Mouse (Mus musculus) stomach, embryonic 15.5 days (tissue): ENCODE measurements around the gene Cyp4f13. TPM values are rescaled to one million over a fixed set of nuclear protein-coding genes. Genes with fewer than 3 reads are reported as not detected.
A peak's percentile ranks its signal among the peaks of the same experiment; 100 is the strongest.

ENCODE experiments used
- ATAC-seq: fragments of 200-750 bp; cut with Nextera tagmentation; 2 replicates; pipeline ENCODE4 v1.8.0; 2017; ENCODE audit warnings: low read depth, moderate number of reproducible peaks, moderate TSS enrichment; ENCODE audit not compliant: insufficient read depth, low FRiP score
- H3K27ac ChIP-seq: fragments of 300-500 bp; sonication (generic); 2 replicates; pipeline ENCODE4 v1.5.1; 2015; ENCODE audit warnings: mild to moderate bottlenecking, inconsistent platforms
- H3K27me3 ChIP-seq: fragments of 300-500 bp; sonication (generic); replicated peaks from 2 replicates; pipeline ENCODE4 v1.6.1; 2015; ENCODE audit warnings: inconsistent platforms
- H3K36me3 ChIP-seq: fragments of 300-500 bp; sonication (generic); 2 replicates; pipeline ENCODE4 v1.6.1; 2015; ENCODE audit warnings: inconsistent platforms
- H3K4me1 ChIP-seq: fragments of 300-500 bp; sonication (generic); 2 replicates; pipeline ENCODE4 v1.6.1; 2015; ENCODE audit warnings: inconsistent platforms
- H3K4me2 ChIP-seq: fragments of 300-500 bp; sonication (generic); 2 replicates; pipeline ENCODE4 v1.6.1; 2015; ENCODE audit warnings: mild to moderate bottlenecking, inconsistent platforms
- H3K4me3 ChIP-seq: fragments of 300-500 bp; sonication (generic); replicated peaks from 2 replicates; pipeline ENCODE4 v1.5.1; 2015; ENCODE audit warnings: inconsistent platforms
- H3K9ac ChIP-seq: fragments of 300-500 bp; sonication (generic); 2 replicates; pipeline ENCODE4 v1.6.1; 2015; ENCODE audit warnings: inconsistent platforms
- H3K9me3 ChIP-seq: fragments of 300-500 bp; sonication (generic); 2 replicates; pipeline ENCODE4 v1.6.1; 2016; ENCODE audit warnings: inconsistent platforms
- whole genome bisulfite sequencing: fragments of 180-500 bp; shearing (Covaris S2); methylation state at CpG from one replicate; pipeline ENCODE4 v1.1.7; 2015; 5-methylcytosine and 5-hydroxymethylcytosine counted together
- polyA plus RNA-seq: library from polyadenylated mRNA; unstranded; fragments of >200 nt; fragmentation: Nextera tagmentation; extraction: Ambion mirVana; gene quantifications from 2 replicates; pipeline ENCODE4 v1.2.1, GENCODE M21; 2015

The Cyp4f13 gene
- polyA plus RNA-seq, 1 experiment from 2014 or later, result 18.4 TPM

GRCm38 (mm10) chr17:32901751-32902525, 45.3 kb downstream of the Cyp4f13 start:
- no peak overlapping the region for H3K4me2 ChIP-seq
- no peaks in the 10 kb centered on the region for H3K9me3 ChIP-seq
- peaks cover 3% of the 10 kb centered on the region; the same call in 1 of the 2 replicates for H3K4me1 ChIP-seq
- H3K27me3 ChIP-seq, result no peaks in the 10 kb centered on the region
- ATAC-seq, result no peak
- WGBS, result 62% methylated on average over 1 of the region's 1 CpGs
- no peak overlapping the region for H3K27ac ChIP-seq
- H3K9ac ChIP-seq, result no peak overlapping the region
- no peak overlapping the region for H3K4me3 ChIP-seq
- H3K36me3 ChIP-seq, result no peaks in the 10 kb centered on the region

DNA sequence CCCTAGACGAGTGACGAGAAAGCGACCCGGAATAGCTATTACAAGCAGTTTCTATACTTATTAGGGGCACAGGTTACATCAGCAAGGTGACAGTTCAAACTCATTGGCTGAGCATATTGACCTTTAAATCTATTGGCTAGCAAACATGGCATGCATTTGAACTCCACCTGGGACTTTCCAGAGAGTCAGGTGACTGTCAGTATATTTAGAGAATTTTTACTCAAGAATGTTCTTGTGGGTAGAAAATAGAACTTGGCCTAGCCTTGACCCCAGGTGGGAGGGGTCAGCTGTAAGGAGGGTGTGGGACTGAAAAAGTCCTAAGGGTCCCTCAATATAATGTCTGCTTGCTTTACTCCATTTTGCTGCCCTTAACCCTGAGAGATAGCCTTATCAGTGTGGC, 51.8 kb downstream of the Cyp4f13 start:
- Histone ChIP-seq H3K27me3 (no peaks in the 10 kb centered on the region), H3K4me2 (no peak overlapping the region), H3K9me3 (no peaks in the 10 kb centered on the region), H3K9ac (no peak overlapping the region), H3K4me1 (peaks cover 4% of the 10 kb centered on the region), H3K4me3 (no peak overlapping the region), H3K27ac (no peak overlapping the region), H3K36me3 (no peaks in the 10 kb centered on the region)
- WGBS, result 76% methylated on average over 4 of the region's 4 CpGs
- ATAC-seq, result no peak

GRCm38 (mm10) chr17:32893901-32894300, 53.3 kb downstream of the Cyp4f13 start:
- H3K4me2 ChIP-seq, result no peak overlapping the region
- H3K9me3 ChIP-seq, result no peaks in the 10 kb centered on the region
- no peak overlapping the region for H3K27ac ChIP-seq
- H3K4me1 ChIP-seq, result peaks cover 9% of the 10 kb centered on the region
- no peak overlapping the region for H3K9ac ChIP-seq
- ATAC-seq, result no peak
- H3K4me3 ChIP-seq, result no peak overlapping the region
- no peaks in the 10 kb centered on the region for H3K36me3 ChIP-seq
- 83% methylated on average over 3 of the region's 3 CpGs for WGBS
- no peaks in the 10 kb centered on the region for H3K27me3 ChIP-seq

DNA sequence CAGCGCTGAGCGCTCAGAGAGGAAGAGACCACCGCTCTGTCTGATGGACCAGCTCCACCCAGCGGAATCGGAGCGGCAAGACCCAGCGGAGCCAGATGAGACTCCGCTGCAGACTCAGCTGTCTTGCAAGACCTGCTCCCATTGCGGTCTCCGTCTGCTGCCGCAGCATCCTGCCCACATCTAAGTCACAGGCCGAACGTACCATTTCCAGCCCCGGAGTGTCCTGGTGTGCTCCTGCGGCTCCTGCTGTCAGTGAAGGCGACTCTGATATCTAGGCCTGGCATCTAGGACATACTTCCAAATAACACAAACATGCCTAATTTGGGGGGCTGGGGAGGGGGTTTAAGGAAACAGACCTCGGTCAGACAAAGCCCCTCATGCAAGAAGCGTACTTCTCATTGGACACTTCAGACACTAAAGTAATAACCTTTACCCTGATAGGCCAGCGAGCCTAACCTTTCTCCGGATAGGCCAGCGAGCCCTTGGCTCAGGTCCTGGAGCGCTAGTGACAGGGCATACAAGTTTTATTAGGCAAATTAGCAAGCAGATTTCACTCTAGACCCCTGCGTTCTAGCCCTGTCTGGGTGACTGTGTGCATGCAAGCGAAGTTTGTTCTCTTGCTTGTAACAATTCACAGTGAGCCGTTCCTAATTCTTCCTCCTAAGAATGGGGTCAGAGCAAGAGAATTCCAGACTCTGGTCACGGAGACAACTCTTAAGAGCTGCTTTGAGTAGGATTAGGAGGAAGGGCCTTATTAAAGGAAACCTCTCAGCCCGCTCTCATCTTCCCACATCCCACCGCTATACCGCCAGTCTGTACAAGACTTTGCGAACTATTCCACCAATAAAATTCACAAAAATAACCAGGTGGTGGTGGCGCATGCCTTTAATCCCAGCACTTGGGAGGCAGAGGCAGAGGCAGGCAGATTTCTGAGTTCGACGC, 55.7 kb downstream of the Cyp4f13 start, which contains the start of gene Zfp870:
Gene Zfp870 (minus strand): TSS at position 404 of the 942 bp plus-strand sequence.
- H3K36me3 ChIP-seq, result no peaks in the 10 kb centered on the region
- no peaks in the 10 kb centered on the region for H3K9me3 ChIP-seq
- peak within 1 kb of the TSS; percentile 60 for H3K4me2 ChIP-seq
- peak within 1 kb of the TSS; percentile 65 for H3K4me3 ChIP-seq
- WGBS, result 13% methylated on average over 33 of the region's 33 CpGs
- H3K9ac ChIP-seq, result peak within 1 kb of the TSS; percentile 55
- H3K27me3 ChIP-seq, result no peaks in the 10 kb centered on the region
- H3K27ac ChIP-seq, result peak within 1 kb of the TSS; percentile 83
- peak; percentile 98 for ATAC-seq
- H3K4me1 ChIP-seq, result peaks cover 9% of the 10 kb centered on the region

GRCm38 (mm10) chr17:32890852-32891238, 56.4 kb downstream of the Cyp4f13 start:
- H3K9ac ChIP-seq, result peak overlapping the region; percentile 55
- 4% methylated on average over 11 of the region's 11 CpGs for WGBS

DNA sequence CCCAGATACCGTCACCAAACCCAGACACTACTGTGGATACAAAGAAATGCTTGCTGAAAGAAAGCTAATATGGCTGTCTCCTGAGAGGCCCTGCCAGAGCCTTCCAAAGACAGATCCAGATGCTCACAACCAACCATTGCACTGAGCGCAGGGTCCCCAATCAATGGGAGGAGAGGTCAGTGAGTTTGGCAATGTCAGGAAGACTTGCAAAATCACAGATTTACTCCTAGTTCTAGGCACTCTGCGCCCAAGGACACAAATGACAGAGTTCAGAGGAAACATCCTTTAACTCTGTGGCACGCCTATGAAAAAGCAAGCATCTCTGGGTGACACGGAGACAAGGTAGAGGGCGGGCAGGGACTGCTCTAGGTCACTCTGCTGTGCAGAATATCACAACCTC, 57.6 kb downstream of the Cyp4f13 start:
- WGBS, result 94% methylated on average over 6 of the region's 6 CpGs
- Histone ChIP-seq H3K9me3 (no peaks in the 10 kb centered on the region), H3K27me3 (no peaks in the 10 kb centered on the region), H3K4me2 (no peak overlapping the region; the same call in 1 of the 2 replicates), H3K4me3 (no peak overlapping the region), H3K4me1 (peaks cover 9% of the 10 kb centered on the region), H3K27ac (no peak overlapping the region), H3K9ac (no peak overlapping the region), H3K36me3 (peaks cover 4% of the 10 kb centered on the region; the same call in 1 of the 2 replicates)
- ATAC-seq, result no peak

More at GRCm38 (mm10) chr17:32890852-32891238, 56.4 kb downstream of the Cyp4f13 start:
- Histone ChIP-seq H3K4me3 (peak overlapping the region; percentile 65), H3K4me2 (peak overlapping the region; percentile 60), H3K27ac (peak overlapping the region; percentile 83), H3K36me3 (no peaks in the 10 kb centered on the region), H3K27me3 (no peaks in the 10 kb centered on the region), H3K9me3 (no peaks in the 10 kb centered on the region), H3K4me1 (peaks cover 9% of the 10 kb centered on the region)
- 0 out of 2 replicates have a peak, but pooled peaks have one; percentile 19 for ATAC-seq

GRCm38 (mm10) chr17:32880320-32881218, 66.6 kb downstream of the Cyp4f13 start:
- 88% methylated on average over 14 of the region's 14 CpGs for WGBS
- Histone ChIP-seq H3K9me3 (no peaks in the 10 kb centered on the region), H3K36me3 (peaks cover 24% of the 10 kb centered on the region), H3K4me2 (no peak overlapping the region), H3K4me1 (0 out of 2 replicates have a peak, but pooled peaks cover 6% of the 10 kb centered on the region), H3K9ac (no peak overlapping the region), H3K4me3 (no peak overlapping the region), H3K27me3 (no peaks in the 10 kb centered on the region), H3K27ac (no peak overlapping the region)
- no peak for ATAC-seq

DNA sequence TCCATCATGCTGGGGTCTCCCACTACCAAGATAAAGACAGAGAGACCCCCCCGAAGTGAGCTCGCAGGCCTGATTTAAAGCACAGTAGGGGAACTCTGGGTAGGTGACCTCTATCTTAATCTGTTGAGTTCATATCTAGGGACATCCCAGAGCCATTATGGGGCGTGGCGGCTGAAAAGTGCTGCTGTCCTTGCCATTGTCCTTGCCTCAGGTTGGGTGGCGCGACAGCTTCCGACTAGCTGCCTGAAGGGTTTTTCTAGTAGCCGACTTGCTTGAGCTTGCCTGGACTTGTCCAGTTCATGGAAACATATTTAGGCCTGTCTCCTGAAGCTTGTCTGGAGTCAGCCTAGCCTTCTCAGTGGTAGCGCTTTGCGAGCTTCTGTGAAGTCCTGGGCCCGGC, 68.4 kb downstream of the Cyp4f13 start:
- Histone ChIP-seq H3K4me3 (no peak overlapping the region), H3K4me2 (no peak overlapping the region), H3K9ac (no peak overlapping the region), H3K27me3 (no peaks in the 10 kb centered on the region), H3K9me3 (no peaks in the 10 kb centered on the region), H3K36me3 (peaks cover 17% of the 10 kb centered on the region), H3K27ac (no peak overlapping the region), H3K4me1 (0 out of 2 replicates have a peak, but pooled peaks cover 6% of the 10 kb centered on the region)
- WGBS, result 90% methylated on average over 11 of the region's 11 CpGs
- ATAC-seq, result no peak

- H3K9ac ChIP-seq, result no peak overlapping the region
Observed at GRCm38 (mm10) chr17:32877471-32878171, 69.6 kb downstream of the Cyp4f13 start.

More at GRCm38 (mm10) chr17:32877471-32878171, 69.6 kb downstream of the Cyp4f13 start:
- no peaks in the 10 kb centered on the region for H3K27me3 ChIP-seq
- H3K4me3 ChIP-seq, result no peak overlapping the region; the same call in 1 of the 2 replicates
- 0 out of 2 replicates have a peak, but pooled peaks cover 6% of the 10 kb centered on the region for H3K4me1 ChIP-seq
- no peak overlapping the region for H3K27ac ChIP-seq
- H3K4me2 ChIP-seq, result peak overlapping the region; percentile 38
- no peaks in the 10 kb centered on the region for H3K9me3 ChIP-seq
- 7% methylated on average over 22 of the region's 22 CpGs for WGBS
- H3K36me3 ChIP-seq, result peaks cover 7% of the 10 kb centered on the region; the same call in 1 of the 2 replicates
- peak; percentile 63 for ATAC-seq
